Mouse (Mus musculus) liver, embryonic 16.5 days (tissue): ENCODE results near the gene Hspa1a. TPM values are rescaled to one million over a fixed set of nuclear protein-coding genes. Genes with fewer than 3 reads are reported as not detected.
"Not testable (repeated sequence)": the region's sequence is repeated elsewhere in the genome, so short reads cannot be mapped to it uniquely, and the experiment has no call there.

ENCODE experiments used
- ATAC-seq: fragments of 200-750 bp; cut with Nextera tagmentation; 2 replicates; pipeline ENCODE4 v1.8.0; 2017; ENCODE audit warnings: low read depth, mild to moderate bottlenecking, moderate number of reproducible peaks, moderate library complexity
- H3K27ac ChIP-seq: fragments of 300-500 bp; sonication (generic); 2 replicates; pipeline ENCODE4 v1.5.1; 2014; ENCODE audit warnings: mild to moderate bottlenecking, low read length
- H3K27me3 ChIP-seq: fragments of 300-500 bp; sonication (generic); 2 replicates; pipeline ENCODE4 v1.6.1; 2014; ENCODE audit warnings: low read depth, low read length, mixed read lengths; ENCODE audit not compliant: control insufficient read depth, insufficient read depth
- H3K36me3 ChIP-seq: fragments of 300-500 bp; sonication (generic); 2 replicates; pipeline ENCODE4 v1.6.1; 2014; ENCODE audit warnings: mild to moderate bottlenecking; ENCODE audit not compliant: control insufficient read depth, insufficient read depth
- H3K4me1 ChIP-seq: fragments of 300-500 bp; sonication (generic); 2 replicates; pipeline ENCODE4 v1.6.1; 2014; ENCODE audit warnings: low read depth, low read length, mixed read lengths; ENCODE audit not compliant: control insufficient read depth
- H3K4me2 ChIP-seq: fragments of 300-500 bp; sonication (generic); 2 replicates; pipeline ENCODE4 v1.6.1; 2014; ENCODE audit warnings: low read depth, low read length, mixed read lengths
- H3K4me3 ChIP-seq: fragments of 300-500 bp; sonication (generic); 2 replicates; pipeline ENCODE4 v1.5.1; 2014; ENCODE audit warnings: low read depth, mild to moderate bottlenecking, low read length
- H3K9ac ChIP-seq: fragments of 300-500 bp; sonication (generic); 2 replicates; pipeline ENCODE4 v1.6.1; 2014; ENCODE audit warnings: low read depth, low read length
- H3K9me3 ChIP-seq: fragments of 300-500 bp; sonication (generic); replicated peaks from 2 replicates; pipeline ENCODE4 v1.6.1; 2016; ENCODE audit warnings: low read length; ENCODE audit not compliant: control insufficient read depth
- WGBS: fragments of 180-500 bp; shearing (Covaris S2); extraction: QIAGEN DNeasy Blood & Tissue Kit; methylation state at CpG from one replicate; pipeline ENCODE4 v1.1.7; 2014; ENCODE audit not compliant: insufficient replicate concordance; 5-methylcytosine and 5-hydroxymethylcytosine counted together
- polyA plus RNA-seq: library from polyadenylated mRNA; unstranded; fragments of >200 nt; fragmentation: Nextera tagmentation; extraction: Ambion mirVana; gene quantifications from 2 replicates; pipeline ENCODE4 v1.2.1, GENCODE M21; 2015

Hspa1a gene
- polyA plus RNA-seq, 1 experiment from 2014 or later, result 0.87 TPM

DNA sequence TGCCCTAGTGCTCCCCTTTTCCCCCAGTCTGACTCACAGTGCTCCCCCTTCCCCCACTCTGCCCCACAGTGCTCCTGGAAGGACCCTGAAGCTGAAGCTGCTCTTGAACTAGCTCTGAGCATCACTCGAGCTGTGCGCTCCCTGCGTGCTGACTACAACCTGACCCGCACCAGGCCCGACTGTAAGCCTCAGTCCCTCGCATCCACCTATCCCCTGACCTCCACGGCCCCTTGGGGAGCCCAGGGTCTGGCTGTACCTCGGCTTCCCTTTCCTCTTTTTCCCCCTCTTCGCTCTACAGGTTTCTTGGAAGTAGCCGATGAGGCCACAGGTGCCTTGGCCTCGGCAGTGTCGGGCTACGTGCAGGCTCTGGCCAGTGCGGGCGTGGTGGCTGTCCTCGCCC lies 43.3 kb upstream of the Hspa1a start:
- WGBS, result 88% methylated on average over 16 of the region's 16 CpGs
- Histone ChIP-seq H3K36me3 (peaks cover 59% of the 10 kb centered on the region), H3K27me3 (no peaks in the 10 kb centered on the region)

DNA sequence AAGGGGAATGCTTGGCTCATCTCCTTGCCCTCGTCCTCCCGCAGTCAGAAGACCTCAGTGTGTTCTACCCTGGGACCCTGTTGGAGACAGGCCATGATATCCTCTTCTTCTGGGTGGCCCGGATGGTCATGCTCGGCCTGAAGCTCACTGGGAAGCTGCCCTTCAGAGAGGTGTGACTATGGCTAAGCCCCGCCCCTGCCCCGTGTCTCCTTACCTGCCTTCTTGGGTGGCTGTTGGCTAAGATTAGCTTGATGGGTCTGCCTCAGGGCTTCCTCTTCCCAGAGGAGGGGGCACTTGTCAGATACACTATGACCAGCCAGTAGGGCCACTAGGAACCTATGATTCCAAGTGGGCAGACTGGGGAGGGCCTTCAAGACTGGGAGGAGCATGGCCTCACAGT lies 41.3 kb upstream of the Hspa1a start:
- Histone ChIP-seq H3K4me2 (no peak overlapping the region), H3K27me3 (no peaks in the 10 kb centered on the region), H3K36me3 (peaks cover 68% of the 10 kb centered on the region), H3K4me3 (no peak overlapping the region), H3K4me1 (peaks cover 4% of the 10 kb centered on the region), H3K9me3 (no peaks in the 10 kb centered on the region), H3K9ac (no peak overlapping the region), H3K27ac (no peak overlapping the region)
- ATAC-seq, result no peak
- WGBS, result 71% methylated on average over 6 of the region's 6 CpGs

More for the DNA sequence above, 43.3 kb upstream of the Hspa1a start:
- H3K9me3 ChIP-seq, result no peaks in the 10 kb centered on the region
- no peak overlapping the region for H3K4me2 ChIP-seq
- no peak overlapping the region for H3K27ac ChIP-seq
- H3K4me3 ChIP-seq, result no peak overlapping the region
- H3K4me1 ChIP-seq, result peaks cover 4% of the 10 kb centered on the region
- ATAC-seq, result no peak
- H3K9ac ChIP-seq, result no peak overlapping the region

DNA sequence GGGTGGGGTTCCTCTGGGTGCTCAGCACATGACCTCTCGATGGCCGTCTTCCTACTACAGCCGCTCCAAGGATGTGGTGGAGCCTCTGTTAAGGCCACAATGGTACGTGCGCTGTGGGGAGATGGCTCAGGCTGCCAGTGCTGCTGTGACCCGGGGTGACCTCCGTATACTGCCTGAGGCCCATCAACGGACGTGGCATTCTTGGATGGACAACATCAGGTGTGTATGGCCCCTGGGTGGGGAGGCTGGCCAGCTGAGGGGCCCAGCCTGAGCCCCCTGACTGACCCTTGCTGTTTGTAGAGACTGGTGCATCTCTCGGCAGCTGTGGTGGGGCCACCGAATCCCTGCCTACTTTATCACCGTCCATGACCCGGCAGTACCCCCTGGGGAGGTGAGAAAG lies 40.5 kb upstream of the Hspa1a start:
- Histone ChIP-seq H3K27me3 (no peaks in the 10 kb centered on the region), H3K4me3 (no peak overlapping the region), H3K27ac (no peak overlapping the region), H3K9me3 (no peaks in the 10 kb centered on the region), H3K9ac (no peak overlapping the region), H3K4me2 (no peak overlapping the region), H3K4me1 (peaks cover 4% of the 10 kb centered on the region), H3K36me3 (peaks cover 75% of the 10 kb centered on the region)
- WGBS, result 81% methylated on average over 13 of the region's 13 CpGs
- ATAC-seq, result no peak

DNA sequence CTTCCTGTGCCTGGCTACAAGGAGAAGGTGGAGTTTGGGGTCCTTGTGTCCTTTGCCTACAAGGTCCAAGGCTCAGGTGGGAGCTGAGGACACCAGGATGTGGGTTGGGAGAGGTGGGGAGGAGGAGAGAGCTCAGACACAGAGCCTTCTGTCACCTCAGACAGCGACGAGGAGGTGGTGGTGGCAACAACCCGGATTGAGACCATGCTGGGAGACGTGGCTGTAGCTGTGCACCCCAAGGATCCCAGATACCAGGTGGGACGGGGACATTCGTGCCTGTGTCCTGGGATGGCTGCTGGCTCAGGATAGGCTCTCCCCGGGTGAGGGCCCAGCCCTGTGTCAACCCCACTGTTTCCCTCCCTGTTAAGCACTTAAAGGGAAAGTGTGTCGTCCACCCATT lies 39.5 kb upstream of the Hspa1a start:
- no peaks in the 10 kb centered on the region for H3K27me3 ChIP-seq
- no peak overlapping the region for H3K9ac ChIP-seq
- ATAC-seq, result no peak
- 82% methylated on average over 8 of the region's 8 CpGs for WGBS
- H3K27ac ChIP-seq, result no peak overlapping the region
- no peak overlapping the region for H3K4me3 ChIP-seq
- no peaks in the 10 kb centered on the region for H3K9me3 ChIP-seq
- no peak overlapping the region for H3K4me2 ChIP-seq
- H3K36me3 ChIP-seq, result peaks cover 80% of the 10 kb centered on the region
- peaks cover 3% of the 10 kb centered on the region for H3K4me1 ChIP-seq

DNA sequence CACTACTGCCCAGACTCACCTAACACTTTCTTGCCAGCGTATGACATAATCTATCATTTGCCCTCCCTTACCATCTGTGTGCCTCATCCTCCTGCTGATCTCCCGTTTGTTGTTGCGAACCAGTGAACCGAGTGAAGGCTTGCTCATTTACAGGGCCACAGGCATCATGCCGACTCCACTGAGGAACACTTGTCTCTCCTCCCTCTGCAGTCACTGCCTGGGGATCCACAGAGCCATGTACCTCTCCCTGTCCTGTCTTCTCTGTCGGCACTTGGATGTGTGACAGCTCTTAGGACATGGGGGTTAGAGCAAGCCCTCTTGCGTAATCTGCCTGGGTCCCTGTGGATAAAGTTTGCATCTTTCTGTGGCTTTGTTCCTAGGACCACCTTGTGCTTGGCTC lies 37.6 kb upstream of the Hspa1a start:
- no peak overlapping the region for H3K4me3 ChIP-seq
- H3K27ac ChIP-seq, result no peak overlapping the region
- H3K36me3 ChIP-seq, result peaks cover 77% of the 10 kb centered on the region
- H3K27me3 ChIP-seq, result no peaks in the 10 kb centered on the region
- WGBS, result 82% methylated on average over 7 of the region's 7 CpGs
- H3K9ac ChIP-seq, result no peak overlapping the region
- no peaks in the 10 kb centered on the region; the same call in 1 of the 2 replicates for H3K4me1 ChIP-seq
- H3K9me3 ChIP-seq, result no peaks in the 10 kb centered on the region
- no peak for ATAC-seq
- no peak overlapping the region for H3K4me2 ChIP-seq

DNA sequence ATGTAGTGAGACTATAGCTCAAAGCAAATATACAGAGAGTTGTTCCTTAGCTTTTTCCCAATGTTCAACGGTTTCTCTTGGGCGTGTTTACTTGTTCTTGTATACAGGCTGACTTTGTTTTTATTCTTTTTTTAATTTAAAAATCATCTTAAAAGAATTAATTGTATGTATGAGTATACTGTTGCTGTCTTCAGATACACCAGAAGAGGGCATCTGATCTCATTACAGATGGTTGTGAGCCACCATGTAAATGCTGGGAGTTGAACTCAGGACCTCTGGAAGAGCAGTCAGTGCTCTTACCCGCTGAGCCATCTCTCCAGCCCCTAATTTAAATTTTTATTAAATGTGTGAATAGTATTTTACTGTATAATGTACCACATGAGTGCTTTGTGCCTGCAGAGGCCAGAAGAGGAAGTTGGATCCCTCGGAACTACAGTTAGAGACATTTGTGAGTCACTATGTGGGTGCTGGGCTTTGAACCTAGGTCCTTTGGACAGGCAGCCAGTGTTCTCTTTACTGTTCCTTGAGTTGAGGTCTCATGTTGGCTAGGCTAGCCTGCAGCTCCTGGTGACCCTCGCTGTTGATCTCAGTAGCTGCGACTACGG lies 35.5 kb upstream of the Hspa1a start:
- Histone ChIP-seq H3K27me3 (no peaks in the 10 kb centered on the region), H3K9ac (no peak overlapping the region), H3K27ac (no peak overlapping the region), H3K4me3 (no peak overlapping the region), H3K9me3 (no peaks in the 10 kb centered on the region), H3K4me2 (no peak overlapping the region), H3K36me3 (peaks cover 61% of the 10 kb centered on the region), H3K4me1 (peaks cover 19% of the 10 kb centered on the region)
- 79% methylated on average over 7 of the region's 7 CpGs for WGBS
- ATAC-seq, result no peak

DNA sequence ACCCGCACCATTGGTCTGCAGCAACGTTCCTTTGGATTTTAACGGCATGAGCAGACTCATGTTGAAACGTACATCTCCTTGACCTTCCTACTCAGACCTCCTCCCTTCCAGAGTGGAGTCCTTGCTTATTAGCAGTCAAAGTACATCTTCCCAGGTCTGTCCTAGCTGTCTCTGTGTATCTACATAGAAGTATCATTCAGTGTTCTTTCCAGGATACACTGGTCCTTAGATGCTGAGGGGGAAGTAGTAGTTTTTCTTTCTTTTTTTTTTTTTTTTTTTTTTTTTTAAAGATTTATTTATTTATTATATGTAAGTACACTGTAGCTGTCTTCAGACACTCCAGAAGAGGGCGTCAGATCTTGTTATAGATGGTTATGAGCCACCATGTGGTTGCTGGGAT lies 33.9 kb upstream of the Hspa1a start:
- not testable (repeated sequence) for H3K9ac ChIP-seq, ATAC-seq, H3K9me3 ChIP-seq, H3K4me2 ChIP-seq, H3K27ac ChIP-seq, H3K4me3 ChIP-seq, H3K27me3 ChIP-seq
- Histone ChIP-seq H3K4me1 (peaks cover 21% of the 10 kb centered on the region), H3K36me3 (peaks cover 45% of the 10 kb centered on the region)
- WGBS, result 88% methylated on average over 4 of the region's 5 CpGs

DNA sequence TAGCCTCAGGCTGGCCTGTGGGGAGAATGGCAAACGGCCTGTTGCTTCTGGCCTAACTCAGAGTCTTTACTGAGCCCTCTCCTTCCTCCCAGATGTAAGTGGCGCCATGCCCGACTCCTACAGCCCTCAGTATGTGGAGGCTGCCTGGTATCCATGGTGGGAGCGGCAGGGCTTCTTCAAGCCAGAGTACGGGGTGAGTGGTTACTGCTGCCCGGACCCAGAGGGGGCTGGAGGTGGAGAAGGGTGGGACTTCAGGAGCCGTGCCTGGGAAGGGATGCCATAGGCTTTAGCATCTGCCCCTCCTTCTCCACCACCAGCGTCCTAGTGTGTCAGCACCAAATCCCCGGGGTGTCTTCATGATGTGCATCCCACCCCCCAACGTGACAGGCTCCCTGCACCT lies 33.2 kb upstream of the Hspa1a start:
- peaks cover 38% of the 10 kb centered on the region for H3K36me3 ChIP-seq
- peaks cover 21% of the 10 kb centered on the region for H3K4me1 ChIP-seq
- no peak overlapping the region for H3K27ac ChIP-seq
- no peak for ATAC-seq
- no peaks in the 10 kb centered on the region for H3K9me3 ChIP-seq
- no peak overlapping the region for H3K9ac ChIP-seq
- H3K4me2 ChIP-seq, result no peak overlapping the region
- no peaks in the 10 kb centered on the region for H3K27me3 ChIP-seq
- H3K4me3 ChIP-seq, result no peak overlapping the region
- 86% methylated on average over 10 of the region's 10 CpGs for WGBS

DNA sequence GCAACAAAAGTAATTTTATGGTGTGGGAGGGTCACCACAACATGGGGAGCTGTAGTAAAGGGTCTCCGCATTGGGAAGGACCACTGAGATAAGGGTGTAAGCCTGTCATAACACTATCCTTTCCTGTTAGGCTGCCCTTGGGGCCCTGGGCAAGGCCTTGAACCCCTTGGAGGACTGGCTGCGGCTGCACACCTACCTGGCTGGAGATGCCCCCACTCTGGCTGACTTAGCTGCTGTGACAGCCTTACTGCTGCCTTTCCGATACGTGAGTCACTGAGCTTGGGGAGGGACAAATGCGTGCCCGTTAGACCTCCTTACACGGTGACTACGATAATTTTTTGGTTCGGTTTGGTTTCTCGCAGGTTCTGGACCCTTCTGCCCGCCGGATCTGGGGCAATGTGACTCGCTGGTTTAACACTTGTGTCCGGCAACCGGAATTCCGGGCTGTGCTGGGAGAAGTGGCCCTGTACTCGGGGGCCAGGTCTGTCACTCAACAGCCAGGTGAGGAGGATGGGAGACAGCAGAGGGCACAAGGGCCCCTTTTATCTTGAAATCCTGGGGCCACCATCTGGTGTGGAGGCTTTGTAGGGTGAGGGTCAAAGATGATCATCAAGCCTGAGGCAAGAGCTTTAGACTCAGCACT lies 32.2 kb upstream of the Hspa1a start:
- 87% methylated on average over 17 of the region's 17 CpGs for WGBS
- no peaks in the 10 kb centered on the region for H3K27me3 ChIP-seq
- H3K4me1 ChIP-seq, result peaks cover 23% of the 10 kb centered on the region
- H3K9me3 ChIP-seq, result no peaks in the 10 kb centered on the region
- no peak overlapping the region for H3K27ac ChIP-seq
- no peak overlapping the region for H3K4me2 ChIP-seq
- no peak overlapping the region for H3K9ac ChIP-seq
- H3K36me3 ChIP-seq, result peaks cover 38% of the 10 kb centered on the region
- no peak for ATAC-seq
- no peak overlapping the region for H3K4me3 ChIP-seq
